Mouse (Mus musculus) ES-CJ7 (cell line): ENCODE measurements around the gene Scn9a.

Experiments
- DNase-seq: peaks from one replicate; pipeline ENCODE4 v3.0.0; 2011; ENCODE audit warnings: low read depth, low spot score

Scn9a gene

DNA sequence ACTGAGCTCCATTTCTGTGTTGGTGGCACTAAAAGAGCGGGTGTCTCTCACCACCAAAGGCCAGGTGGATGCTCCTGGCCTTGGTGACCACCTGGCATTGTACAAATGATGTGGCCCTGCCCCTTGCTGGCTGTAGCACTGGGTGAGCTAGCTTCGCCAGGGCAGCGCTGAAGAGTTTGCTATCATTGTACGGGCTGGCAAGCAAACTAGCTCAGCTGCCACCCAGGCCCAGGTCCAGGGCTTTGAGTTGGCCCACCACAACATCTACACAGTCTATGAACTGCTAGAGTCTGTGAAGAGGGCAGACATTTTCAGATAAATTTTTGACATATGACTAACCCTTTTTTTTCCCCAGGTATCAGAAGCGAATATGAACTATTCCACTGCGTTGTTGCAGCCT lies 170.8 kb downstream of the Scn9a start:
- DNase-seq = no peak

DNA sequence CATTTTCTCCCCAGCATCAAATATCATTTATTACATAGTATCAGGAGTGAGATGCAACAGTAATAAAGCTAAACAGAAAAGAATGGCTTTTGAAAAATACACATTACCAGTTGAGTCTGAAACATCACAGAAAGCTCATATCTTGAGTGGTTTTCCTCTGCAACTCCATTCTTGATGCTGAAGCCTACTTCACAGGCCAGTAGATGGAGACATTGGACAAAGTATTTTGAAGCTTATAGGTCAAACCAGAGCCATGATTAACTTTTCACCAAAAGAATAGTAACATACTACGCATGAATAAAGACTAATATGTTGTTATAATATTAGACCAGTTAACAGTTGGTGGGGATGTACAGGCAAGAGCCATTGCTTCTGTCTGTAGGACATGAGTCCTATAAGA lies 172.3 kb downstream of the Scn9a start:
- no peak for DNase-seq

DNA sequence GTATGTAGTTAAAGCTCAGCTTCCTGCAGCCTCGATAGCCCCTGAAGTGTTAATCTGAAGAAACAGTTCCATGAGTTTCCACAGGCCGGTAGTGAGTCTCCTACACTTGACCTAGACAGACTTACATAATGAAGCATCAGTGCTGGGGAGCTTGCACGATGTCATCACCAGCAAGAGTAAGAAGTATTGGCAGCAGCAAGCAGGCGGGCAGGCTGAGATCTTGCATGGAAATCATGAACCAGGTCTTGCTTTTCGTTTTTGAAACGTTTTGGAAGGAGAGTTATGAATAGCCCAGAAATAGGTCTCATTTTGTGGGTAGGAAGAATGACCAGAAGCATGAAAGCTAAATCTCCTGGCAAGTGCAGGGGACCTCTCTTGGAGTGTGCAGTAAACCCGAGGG lies 194.1 kb downstream of the Scn9a start, which contains the start of gene Scn1a:
Gene Scn1a, minus strand, starts transcription at position 130 of the 400 bp plus-strand sequence.
- peak; percentile 5 for DNase-seq

- peak; percentile 77 for DNase-seq
Observed at GRCm38 (mm10) chr2:66439764-66440471, 194.8 kb downstream of the Scn9a start.

GRCm38 (mm10) chr2:66436286-66436685 lies 198.5 kb downstream of the Scn9a start:
- DNase-seq = no peak
